Mouse (Mus musculus) CH12.LX (cell line): ENCODE measurements around the gene Cdc40. TPM values are rescaled to one million over a fixed set of nuclear protein-coding genes. Genes with fewer than 3 reads are reported as not detected.
"Not testable (repeated sequence)": the region's sequence is repeated elsewhere in the genome, so short reads cannot be mapped to it uniquely, and the experiment has no call there.

ENCODE experiments used
- DNase-seq: peaks from one replicate; pipeline ENCODE4 v3.0.0-alpha.2; 2013; ENCODE audit errors: extremely low read depth
- H3K27ac ChIP-seq: 2 replicates; pipeline ENCODE4 v1.5.1; 2012; ENCODE audit warnings: low read depth, mild to moderate bottlenecking, control low read depth, moderate library complexity; ENCODE audit not compliant: insufficient read depth
- H3K27me3 ChIP-seq: replicated peaks from 2 replicates; pipeline ENCODE3; 2012; ENCODE audit warnings: inconsistent platforms
- H3K36me3 ChIP-seq, 2 experiments: replicated peaks in 1 of 2; 2 replicates each; pipeline versions ENCODE3 to v1.6.1; 2012; ENCODE audit warnings: inconsistent platforms in 1 of 2, low read length in 1 of 2, mild to moderate bottlenecking in 1 of 2, mixed read lengths in 1 of 2, moderate library complexity in 1 of 2; ENCODE audit not compliant: control insufficient read depth in 1 of 2, insufficient read depth in 1 of 2
- H3K4me1 ChIP-seq, 2 experiments: 2 replicates each; pipeline ENCODE4 v1.6.1; 2012; ENCODE audit warnings: inconsistent platforms in 1 of 2, moderate library complexity in 1 of 2; ENCODE audit not compliant: insufficient read depth in 2 of 2, control insufficient read depth in 1 of 2
- H3K4me2 ChIP-seq: 2 replicates; pipeline ENCODE4 v1.6.1; 2012; ENCODE audit warnings: low read depth, mild to moderate bottlenecking, control low read depth; ENCODE audit not compliant: poor library complexity, insufficient read depth, severe bottlenecking
- H3K4me3 ChIP-seq, 3 experiments: fragments of 150-350 bp in 1 of 3; sonication (generic) in 1 of 3; replicated peaks in 1 of 3; 2 replicates each; pipeline versions ENCODE3 to v1.5.1; 2011 to 2012; ENCODE audit warnings: low read depth in 2 of 3, low read length in 2 of 3, mild to moderate bottlenecking in 2 of 3, moderate library complexity in 2 of 3, control low read depth in 1 of 3, improper control_type of control experiment in 1 of 3, inconsistent platforms in 1 of 3, mixed read lengths in 1 of 3; ENCODE audit not compliant: poor library complexity in 1 of 3
- H3K79me2 ChIP-seq: replicated peaks from 2 replicates; pipeline ENCODE4 v1.6.1; 2012; ENCODE audit warnings: mild to moderate bottlenecking, moderate library complexity; ENCODE audit not compliant: control insufficient read depth, poor library complexity, insufficient read depth, severe bottlenecking; ENCODE audit errors: extremely low read depth
- H3K9ac ChIP-seq: 2 replicates; pipeline ENCODE4 v1.6.1; 2012; ENCODE audit warnings: low read depth, mild to moderate bottlenecking, control low read depth, moderate library complexity; ENCODE audit not compliant: insufficient read depth
- H3K9me3 ChIP-seq: replicated peaks from 2 replicates; pipeline ENCODE3; 2012; ENCODE audit warnings: low read length, inconsistent platforms, mixed read lengths
- CTCF ChIP-seq, 2 experiments: IDR thresholded peaks in 1 of 2; conservative IDR thresholded peaks in 1 of 2; 2 replicates each; pipeline ENCODE4 v1.5.1; 2011 to 2012; ENCODE audit warnings: low read depth in 2 of 2, low read length in 2 of 2, improper control_type of control experiment in 1 of 2, inconsistent platforms in 1 of 2, mild to moderate bottlenecking in 1 of 2, moderate library complexity in 1 of 2
- IRF4 ChIP-seq: IDR thresholded peaks from 2 replicates; pipeline ENCODE4 v1.6.1; 2014; ENCODE audit warnings: low read depth, mild to moderate bottlenecking, inconsistent platforms, low read length, improper control_type of control experiment
- MAFK ChIP-seq: IDR thresholded peaks from 2 replicates; pipeline ENCODE4 v1.6.1; 2011; ENCODE audit warnings: low read length, improper control_type of control experiment; ENCODE audit not compliant: insufficient replicate concordance
- MEF2A ChIP-seq: IDR thresholded peaks from 2 replicates; pipeline ENCODE4 v1.6.1; 2014; ENCODE audit warnings: low read depth, mild to moderate bottlenecking, inconsistent platforms, low read length, improper control_type of control experiment, borderline replicate concordance
- MXI1 ChIP-seq: IDR thresholded peaks from 2 replicates; pipeline ENCODE4 v1.6.1; 2011; ENCODE audit warnings: mild to moderate bottlenecking, low read depth, low read length, improper control_type of control experiment
- MYC ChIP-seq: IDR thresholded peaks from 2 replicates; pipeline ENCODE4 v1.6.1; 2011; ENCODE audit warnings: low read depth, mild to moderate bottlenecking, improper control_type of control experiment, low read length
- RAD21 ChIP-seq: IDR thresholded peaks from 2 replicates; pipeline ENCODE4 v1.6.1; 2011; ENCODE audit warnings: low read depth, mild to moderate bottlenecking, low read length, improper control_type of control experiment, moderate library complexity
- RCOR1 ChIP-seq: conservative IDR thresholded peaks from 2 replicates; pipeline ENCODE4 v1.6.1; 2012; ENCODE audit warnings: low read depth, mild to moderate bottlenecking, inconsistent platforms, low read length, improper control_type of control experiment
- SMC3 ChIP-seq: IDR thresholded peaks from 2 replicates; pipeline ENCODE4 v1.6.1; 2011; ENCODE audit warnings: low read depth, low read length, improper control_type of control experiment
- TCF12 ChIP-seq: IDR thresholded peaks from 2 replicates; pipeline ENCODE4 v1.6.1; 2014; ENCODE audit warnings: low read depth, mild to moderate bottlenecking, inconsistent platforms, low read length, improper control_type of control experiment
- dilution Hi-C: fragments of 300-500 bp; cut with MboI; formaldehyde crosslinking; loops from 2 replicates; pipeline ENCODE4 v1.14.3; 2020; ENCODE audit warnings: low sequenced_read_pairs; ENCODE audit not compliant: extremely low pct_unique_long_range_greater_than_20kb, extremely low pct_ligation_motif_present
- in situ Hi-C: fragments of 300-500 bp; cut with MboI; formaldehyde crosslinking; loops from 3 replicates; pipeline ENCODE4 v1.14.3; 2019; ENCODE audit warnings: low sequenced_read_pairs, low pct_ligation_motif_present, low pct_unique_long_range_greater_than_20kb, mixed read lengths
- polyA plus RNA-seq: library from polyadenylated mRNA; unstranded; fragments of >175 nt; gene quantifications from 2 replicates; pipeline ENCODE4 v1.2.1, GENCODE M21; 2012; ENCODE audit warnings: low read depth; ENCODE audit not compliant: insufficient read length
- total RNA-seq, 2 experiments: library from RNA; depleted of rRNA; stranded (reverse); fragments of 300-350 nt in 1 of 2; fragments of >200 nt in 1 of 2; gene quantifications; 2 replicates each; pipeline ENCODE4 v1.2.3; 2012 to 2014

The Cdc40 gene
- total and polyA plus RNA-seq, 3 experiments: 10.6 to 36.0 (median 13.6) TPM

- TF ChIP-seq MYC: no peak
- no peak for TF ChIP-seq MXI1
- no peak for TF ChIP-seq TCF12
- no peak for TF ChIP-seq IRF4
- no peak for TF ChIP-seq MEF2A
- TF ChIP-seq RCOR1: no peak
- Histone ChIP-seq H3K27ac (no peak overlapping the region), H3K36me3 (no peaks in the 10 kb centered on the region), H3K79me2 (no peaks in the 10 kb centered on the region), H3K27me3 (no peaks in the 10 kb centered on the region), H3K9ac (no peak overlapping the region), H3K9me3 (no peaks in the 10 kb centered on the region), H3K4me3 (no peak overlapping the region), H3K4me2 (no peak overlapping the region), H3K4me1 (no peaks in the 10 kb centered on the region)
- in situ Hi-C loops: no loop called here
- no peak for DNase-seq
- dilution Hi-C loops: no loop called here
These were observed 66.6 kb downstream of the Cdc40 start for GRCm38 (mm10) chr10:40816471-40816870.

DNA sequence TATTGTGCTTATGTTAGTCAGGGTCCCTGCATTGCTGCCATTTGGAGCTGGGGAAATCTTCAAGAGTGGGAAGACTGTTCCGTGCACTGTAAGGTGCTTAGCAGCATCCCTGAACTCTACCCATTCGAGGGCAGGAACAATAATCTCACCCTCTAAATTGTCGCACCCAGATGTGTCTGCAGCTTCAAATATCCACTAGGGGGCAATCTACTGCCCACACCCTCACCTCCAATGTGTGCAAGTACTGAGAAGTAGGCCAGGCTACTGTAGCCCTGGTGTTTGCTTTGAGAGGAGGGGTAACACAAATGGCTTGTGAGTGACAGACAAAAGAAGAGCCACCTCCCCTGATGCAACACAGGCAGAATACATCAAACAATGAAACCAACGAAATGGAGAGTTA lies 69.5 kb downstream of the Cdc40 start:
- peak; percentile 21 for DNase-seq

GRCm38 (mm10) chr10:40809411-40809910 lies 73.7 kb downstream of the Cdc40 start:
- DNase-seq, H3K9me3 ChIP-seq, dilution Hi-C loops, H3K27ac ChIP-seq, H3K36me3 ChIP-seq, H3K79me2 ChIP-seq, H3K4me2 ChIP-seq, H3K27me3 ChIP-seq, in situ Hi-C loops, H3K9ac ChIP-seq, H3K4me1 ChIP-seq, H3K4me3 ChIP-seq: not testable (repeated sequence)

More for the DNA sequence above, 69.5 kb downstream of the Cdc40 start:
- no peaks in the 10 kb centered on the region for H3K9me3 ChIP-seq
- TF ChIP-seq CTCF (conservative IDR thresholded peaks at IDR 0.05 in 1 of 2, IDR thresholded peaks at IDR 0.05 in 1 of 2; ENCODE audit: low read depth in 2 of 2, low read length in 2 of 2) (peak; percentile 57 to 61), MXI1 (no peak), SMC3 (peak; percentile 52), MAFK (no peak), RAD21 (peak; percentile 35)
- dilution Hi-C loops (no loop called here), in situ Hi-C loops (no loop called here)
- no peak overlapping the region for H3K27ac ChIP-seq
- no peaks in the 10 kb centered on the region for H3K36me3 ChIP-seq
- no peaks in the 10 kb centered on the region for H3K79me2 ChIP-seq
- no peak overlapping the region for H3K9ac ChIP-seq
- H3K4me3 ChIP-seq: no peak overlapping the region
- no peaks in the 10 kb centered on the region for H3K27me3 ChIP-seq
- no peaks in the 10 kb centered on the region for H3K4me1 ChIP-seq
- no peak overlapping the region for H3K4me2 ChIP-seq
